Mouse (Mus musculus) neutrophil, adult 59 days (primary cell): ENCODE results near the gene Rfc4. TPM values are rescaled to one million over a fixed set of nuclear protein-coding genes. Genes with fewer than 3 reads are reported as not detected.

Experiments used
- total RNA-seq, 2 experiments: library from RNA; stranded (reverse); gene quantifications; 1 replicate in 1 of 2; 2 replicates in 1 of 2; pipeline ENCODE4 v1.2.4; 2023

The Rfc4 gene
- 10 to 100 TPM; 15.6 to 18.5 TPM for total RNA-seq

DNA sequence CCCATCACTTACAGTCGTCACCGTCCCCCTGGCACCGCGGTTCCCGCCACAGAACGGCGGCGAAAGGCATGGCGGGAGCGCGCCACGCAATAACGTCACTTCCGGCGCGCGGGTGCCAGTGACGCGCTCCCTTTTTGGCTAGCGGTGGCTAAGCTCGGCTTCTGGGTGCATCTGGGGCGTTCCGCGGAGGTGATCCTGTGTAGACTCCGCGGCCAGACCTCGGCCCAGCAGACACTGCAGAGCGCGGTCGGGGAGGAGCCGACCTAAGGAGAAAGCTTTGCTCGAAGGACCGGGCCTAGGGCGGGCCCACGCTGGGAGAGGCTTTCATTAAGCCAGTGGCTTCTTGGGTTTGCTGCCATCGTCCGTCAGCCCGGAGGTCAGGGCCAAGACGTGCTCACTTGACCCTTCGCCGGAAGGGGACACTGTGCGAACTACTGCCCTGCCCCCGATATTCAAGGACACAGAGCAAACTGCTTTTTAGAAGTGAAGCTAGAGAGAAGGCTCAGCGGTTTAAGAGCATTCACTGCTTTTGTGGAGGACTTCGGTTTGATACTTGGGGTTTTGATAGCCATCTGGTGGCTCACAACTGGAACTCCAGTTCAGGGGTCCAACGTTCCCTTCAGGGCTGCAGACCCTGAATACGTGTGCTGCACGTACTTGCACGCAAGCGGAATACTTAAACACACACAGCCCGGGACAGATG lies at the start of gene Rfc4:
Rfc4 (minus strand) TSS at position 65 of the 703 bp plus-strand sequence.

DNA sequence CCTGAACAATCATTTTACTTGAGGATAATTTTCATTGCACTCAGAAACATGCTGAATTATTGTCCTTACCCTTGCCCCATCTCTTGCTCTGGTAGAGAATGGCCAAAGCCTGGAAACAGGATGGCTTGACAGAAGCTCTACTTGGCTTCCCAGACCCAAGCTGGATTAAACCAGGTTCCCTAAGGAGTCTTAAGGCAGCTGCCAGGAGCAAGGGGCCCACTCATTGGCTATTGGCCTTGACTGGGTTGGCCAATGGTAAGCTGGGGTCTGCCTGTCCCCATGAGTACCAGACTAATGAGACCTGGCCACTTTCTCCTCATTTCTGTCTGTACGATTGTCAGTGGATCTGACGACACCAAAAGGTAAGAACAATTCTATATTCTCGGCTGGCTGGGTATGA lies 18.7 kb upstream of the Rfc4 start, which contains the start of gene Adipoq:
Adipoq (plus strand) TSS at position 257 of the 400 bp plus-strand sequence.

DNA sequence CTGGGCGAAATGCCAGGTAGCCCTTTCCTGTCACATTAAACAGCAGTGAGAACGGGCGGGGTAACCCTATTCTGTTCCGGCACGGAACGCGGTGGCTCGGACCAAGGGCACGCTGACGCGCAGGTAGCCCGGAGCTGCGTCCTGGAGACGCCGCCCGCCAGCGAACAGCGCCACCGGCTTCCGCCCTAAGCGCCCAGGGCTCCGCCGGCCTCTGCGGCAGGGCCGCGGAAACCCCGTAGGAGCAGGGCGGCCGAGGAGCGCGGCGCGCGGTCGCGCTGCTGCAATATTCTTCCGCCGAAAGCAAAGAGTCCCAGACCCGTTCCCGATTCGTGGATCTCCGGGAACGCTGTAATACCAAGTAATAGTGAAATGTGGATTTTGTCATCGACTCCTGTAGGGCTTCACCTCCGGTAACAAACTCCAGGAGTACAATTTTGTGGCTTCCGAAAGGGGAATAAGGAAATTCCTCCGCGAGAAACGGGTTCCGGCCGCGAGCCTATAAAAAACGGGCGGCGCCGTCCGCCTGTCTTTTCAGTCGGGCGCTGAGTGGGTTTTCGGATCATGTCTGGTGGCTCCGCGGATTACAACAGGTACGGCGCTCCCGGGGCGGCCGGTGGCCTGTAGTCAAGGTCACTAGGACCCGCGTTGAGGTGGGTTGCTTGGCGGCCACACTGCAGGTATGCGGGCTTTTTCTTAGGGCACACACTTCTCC lies 20.1 kb downstream of the Rfc4 start, which contains the start of gene Eif4a2:
Eif4a2 (plus strand) TSS at position 214 of the 712 bp plus-strand sequence.

Other genes starting within 250 kb of the Rfc4 start
- not detected for gene Ahsg, start 236.5 kb downstream of the Rfc4 start, total RNA-seq
- gene Fetub, start 209.4 kb downstream of the Rfc4 start, total RNA-seq: under 1 TPM in 1 of 2 experiments, not detected in 1; 0.62 TPM
- not detected for gene Hrg, start 176.7 kb downstream of the Rfc4 start, total RNA-seq
- gene Kng2, start 98.3 kb downstream of the Rfc4 start, total RNA-seq: not detected
- gene Kng1, start 69.9 kb downstream of the Rfc4 start, total RNA-seq: not detected
- 100 to 1,000 TPM; 406 to 422 TPM for gene Eif4a2, start 20.3 kb downstream of the Rfc4 start, total RNA-seq
- gene Adipoq, start 18.8 kb upstream of the Rfc4 start, total RNA-seq: 1 to 10 TPM in 1 of 2 experiments, under 1 TPM in 1; 0.53 to 1.1 TPM
- gene St6gal1, start 97.0 kb upstream of the Rfc4 start, total RNA-seq: 1 to 10 TPM; 3.1 to 5.4 TPM